Comparison of ENCODE assay signal across 10 mouse cellular contexts in genomic region chr19:56976962-56977948, GRCm38 (mm10). TPM values are rescaled to one million over a fixed set of nuclear protein-coding genes. Genes with fewer than 3 reads are reported as not detected.
A peak's percentile ranks its signal among the peaks of the same experiment; 100 is the strongest.
DNase-seq lines count a peak whose midpoint lies in the region; ATAC-seq and TF ChIP-seq lines count a peak whose summit lies in the region.
"Had no signal": no experiment of that assay in that cellular context is flagged by ENCODE, and none has a peak within 500 bp of the region (broad histone marks: within the 10 kb centered on the region; RNA-seq: fewer than 3 reads in every experiment).

No protein-coding gene starts in this region.

- H3K4me3 ChIP-seq in heart, embryonic 11.5 days (ENCODE audit: low read depth, low read length): no peak overlapping the region
- H3K4me3 ChIP-seq in intestine, postnatal 0 days (ENCODE audit: low read depth, low read length): no peak overlapping the region
- no peak overlapping the region for H3K4me3 ChIP-seq in liver, embryonic 13.5 days (replicated peaks)
- H3K4me3 ChIP-seq: erythroblast, embryonic 14.5 days; neural tube, embryonic 12.5 days had no signal

- H3K36me3 ChIP-seq in heart, embryonic 11.5 days (ENCODE audit: control insufficient read depth, insufficient read depth, low read length): no peaks in the 10 kb centered on the region
- no peaks in the 10 kb centered on the region; the same call in 1 of the 2 replicates for H3K36me3 ChIP-seq in intestine, postnatal 0 days (ENCODE audit: control insufficient read depth, insufficient read depth)
- H3K36me3 ChIP-seq in liver, embryonic 13.5 days: no peaks in the 10 kb centered on the region
- H3K36me3 ChIP-seq: neural tube, embryonic 12.5 days had no signal

- no peaks in the 10 kb centered on the region for H3K9me3 ChIP-seq in heart, embryonic 11.5 days (replicated peaks; ENCODE audit: control insufficient read depth, low read length)
- H3K9me3 ChIP-seq in intestine, postnatal 0 days (ENCODE audit: control insufficient read depth): no peaks in the 10 kb centered on the region
- no peaks in the 10 kb centered on the region for H3K9me3 ChIP-seq in liver, embryonic 13.5 days (replicated peaks)
- H3K9me3 ChIP-seq: neural tube, embryonic 12.5 days had no signal

- no peak overlapping the region for H3K9ac ChIP-seq in heart, embryonic 11.5 days (ENCODE audit: low read depth, low read length)
- no peak overlapping the region for H3K9ac ChIP-seq in intestine, postnatal 0 days (ENCODE audit: low read depth, low read length)
- no peak overlapping the region for H3K9ac ChIP-seq in liver, embryonic 13.5 days
- H3K9ac ChIP-seq: neural tube, embryonic 12.5 days had no signal

- ATAC-seq in heart, embryonic 11.5 days (replicated peaks; ENCODE audit: insufficient number of reproducible peaks, low FRiP score, low TSS enrichment): no peak
- ATAC-seq in intestine, postnatal 0 days: peak; percentile 32; the same call in 1 of the 2 replicates
- peak; percentile 58 for ATAC-seq in liver, embryonic 13.5 days (ENCODE audit: low read depth)

- TF ChIP-seq CTCF in intestine, postnatal 0 days (IDR thresholded peaks at IDR 0.05; ENCODE audit: low read depth): 0 out of 2 replicates have a peak, but pooled peaks have one; percentile 1

- peaks cover 7% of the 10 kb centered on the region; the same call in 1 of the 2 replicates for H3K4me1 ChIP-seq in heart, embryonic 11.5 days (ENCODE audit: control insufficient read depth, insufficient read depth, low read length)
- no peaks in the 10 kb centered on the region for H3K4me1 ChIP-seq in intestine, postnatal 0 days (replicated peaks; ENCODE audit: control insufficient read depth, insufficient read depth, low read length)
- H3K4me1 ChIP-seq in liver, embryonic 13.5 days (replicated peaks): 0 out of 2 replicates have a peak, but pooled peaks cover 3% of the 10 kb centered on the region

- DNase-seq in heart, adult 11 months: peak; percentile 96
- DNase-seq in cerebellum, adult 11-12 months: peak; percentile 79
- peak; percentile 77 for DNase-seq in gastrocnemius, postnatal 25 days
- no peak for DNase-seq in liver, embryonic 13.5 days
- peak; percentile 65 for DNase-seq in ovary, postnatal 10 days (ENCODE audit: low spot score)
- no peak for DNase-seq in thymus, postnatal 10 days (ENCODE audit: low spot score in 2 of 2)

- no peak overlapping the region for H3K27ac ChIP-seq in heart, embryonic 11.5 days (ENCODE audit: low read depth, low read length)
- no peak overlapping the region for H3K27ac ChIP-seq in intestine, postnatal 0 days (ENCODE audit: low read depth, low read length)
- H3K27ac ChIP-seq in liver, embryonic 13.5 days: peak overlapping the region; percentile 50
- H3K27ac ChIP-seq: neural tube, embryonic 12.5 days had no signal

- no peaks in the 10 kb centered on the region for H3K27me3 ChIP-seq in heart, embryonic 11.5 days (ENCODE audit: control insufficient read depth, insufficient read depth, low read length)
- no peaks in the 10 kb centered on the region for H3K27me3 ChIP-seq in intestine, postnatal 0 days (replicated peaks; ENCODE audit: control insufficient read depth, insufficient read depth, low read length)
- H3K27me3 ChIP-seq in liver, embryonic 13.5 days: no peaks in the 10 kb centered on the region
- H3K27me3 ChIP-seq: neural tube, embryonic 12.5 days had no signal

- WGBS in heart, embryonic 11.5 days (ENCODE audit: insufficient replicate concordance): 64% methylated on average over 19 of the region's 19 CpGs
- WGBS in intestine, postnatal 0 days: 47% methylated on average over 19 of the region's 19 CpGs
- 55% methylated on average over 19 of the region's 19 CpGs for WGBS in liver, embryonic 13.5 days (ENCODE audit: insufficient replicate concordance)

- no peak overlapping the region for H3K4me2 ChIP-seq in heart, embryonic 11.5 days
- H3K4me2 ChIP-seq in intestine, postnatal 0 days (replicated peaks; ENCODE audit: low read depth): no peak overlapping the region
- H3K4me2 ChIP-seq in liver, embryonic 13.5 days: no peak overlapping the region
- H3K4me2 ChIP-seq: neural tube, embryonic 12.5 days had no signal

RNA-seq across cellular contexts. Expression of gene Afap1l2, which starts 30.8 kb away (rescaled TPM):
- polyA plus RNA-seq in heart, embryonic 11.5 days (2014; fragmentation: Nextera tagmentation; extraction: Ambion mirVana): 1.3 and 1.5 TPM in 2 replicates
- total RNA-seq in gastrocnemius, postnatal 25 days (2021): 1 to 10 TPM; 2.3 to 3.8 TPM
- 7.1 TPM in 2 replicates for polyA plus RNA-seq in intestine, postnatal 0 days (2015; fragmentation: Nextera tagmentation; extraction: Ambion mirVana)
- 0.96 and 1.2 TPM in 2 replicates for polyA plus RNA-seq in liver, embryonic 13.5 days (2015; fragmentation: Nextera tagmentation; extraction: Ambion mirVana)
- polyA plus RNA-seq: erythroblast, embryonic 14.5 days had no signal

Comparison
In these comparisons a context has a peak if more than half of its experiments do, and no peak if none do; other contexts are left out.
1. DNase-seq: peak in heart, adult 11 months (single experiment), cerebellum, adult 11-12 months (single experiment), gastrocnemius, postnatal 25 days (single experiment) and ovary, postnatal 10 days (single experiment); none in liver, embryonic 13.5 days (single experiment) and thymus, postnatal 10 days (0 of 2).